Mouse (Mus musculus) retina, postnatal 1 day (tissue): ENCODE measurements around the gene Angptl6.
"Not testable (repeated sequence)": the region's sequence is repeated elsewhere in the genome, so short reads cannot be mapped to it uniquely, and the experiment has no call there.

Experiments
- DNase-seq: peaks from one replicate; pipeline ENCODE4 v3.0.0-alpha.2; 2012

The Angptl6 gene

GRCm38 (mm10) chr9:20835431-20835954 lies 44.0 kb downstream of the Angptl6 start:
- not testable (repeated sequence) for DNase-seq

GRCm38 (mm10) chr9:20834881-20835280 lies 44.6 kb downstream of the Angptl6 start:
- no peak for DNase-seq

- DNase-seq = peak; percentile 95
Measured at GRCm38 (mm10) chr9:20830901-20831643, 48.5 kb downstream of the Angptl6 start.

GRCm38 (mm10) chr9:20828127-20828526 lies 51.4 kb downstream of the Angptl6 start:
- DNase-seq = no peak

GRCm38 (mm10) chr9:20825781-20826180 lies 53.7 kb downstream of the Angptl6 start:
- DNase-seq = no peak
